Mouse (Mus musculus): ENCODE results near the gene Ankrd22. TPM values are rescaled to one million over a fixed set of nuclear protein-coding genes. Genes with fewer than 3 reads are reported as not detected.

Gene Ankrd22
- total RNA-seq, 4 experiments from 2014 or later = not detected

GRCm38 (mm10) chr19:34095381-34095780 lies 70.5 kb downstream of the Ankrd22 start:
- no peak for DNase-seq (ENCODE audit: low spot score in 2 of 2)

GRCm38 (mm10) chr19:34089011-34089680 lies 76.7 kb downstream of the Ankrd22 start:
- DNase-seq (ENCODE audit: low spot score in 2 of 2) = no peak

- DNase-seq (ENCODE audit: low spot score in 2 of 2) = no peak
Observed at GRCm38 (mm10) chr19:34078130-34078529, 87.7 kb downstream of the Ankrd22 start.

GRCm38 (mm10) chr19:34074239-34074638 lies 91.6 kb downstream of the Ankrd22 start:
- DNase-seq (ENCODE audit: low spot score in 2 of 2) = no peak

Other genes with a start within 250 kb of the Ankrd22 start
- gene Lipf, start 204.9 kb downstream of the Ankrd22 start, total RNA-seq (2022) = under 1 TPM in 1 of 4 experiments, not detected in 3; 0.20 TPM
- not detected for gene Lipk, start 157.8 kb downstream of the Ankrd22 start, total RNA-seq (2022)
- gene Lipn, start 98.7 kb downstream of the Ankrd22 start, total RNA-seq (2022) = not detected
- not detected for gene Lipm, start 65.1 kb downstream of the Ankrd22 start, total RNA-seq (2022)
- under 1 TPM; 0.48 to 0.80 (median 0.57) TPM for gene Stambpl1, start 26.2 kb upstream of the Ankrd22 start, total RNA-seq (2022)
- 10 to 100 TPM; 35.5 to 61.5 (median 44.4) TPM for gene Acta2, start 89.5 kb upstream of the Ankrd22 start, total RNA-seq (2022)
- 1 to 10 TPM; 1.7 to 5.1 (median 4.2) TPM for gene Fas, start 124.6 kb upstream of the Ankrd22 start, total RNA-seq (2022)